Mouse (Mus musculus) mouse embryonic stem cell (cell line): ENCODE measurements around the gene S100a4.

Experiments used
- in situ Hi-C, 2 experiments: fragments of 300-500 bp; cut with MboI; formaldehyde crosslinking; loops; 1 replicate in 1 of 2; 3 replicates in 1 of 2; pipeline ENCODE4 v1.14.3; 2019 to 2020; ENCODE audit warnings: low sequenced_read_pairs in 2 of 2, low pct_unique_long_range_greater_than_20kb in 1 of 2, mixed read lengths in 1 of 2; ENCODE audit not compliant: unreplicated experiment in 1 of 2

The S100a4 gene

DNA sequence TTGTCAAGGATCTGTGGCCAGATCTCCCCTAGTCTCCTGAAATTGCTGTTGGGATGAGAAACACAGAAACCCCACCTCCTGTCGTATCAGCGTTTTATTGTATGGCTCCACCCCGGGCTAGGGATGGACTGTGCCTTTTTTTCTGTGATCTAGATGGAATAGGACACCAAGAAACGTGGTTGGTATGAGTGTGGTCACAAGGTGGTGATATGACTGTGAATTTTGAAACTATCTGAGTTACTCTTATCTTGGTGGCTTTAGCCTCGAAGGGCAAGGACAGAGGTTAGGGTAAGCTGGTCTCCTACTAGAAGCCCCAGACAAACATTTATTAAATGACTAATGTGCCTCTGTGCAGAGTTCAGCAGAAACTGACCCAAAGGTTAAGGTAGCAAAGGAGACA, 8.0 kb upstream of the S100a4 start:
- in situ Hi-C loops = no loop called here

DNA sequence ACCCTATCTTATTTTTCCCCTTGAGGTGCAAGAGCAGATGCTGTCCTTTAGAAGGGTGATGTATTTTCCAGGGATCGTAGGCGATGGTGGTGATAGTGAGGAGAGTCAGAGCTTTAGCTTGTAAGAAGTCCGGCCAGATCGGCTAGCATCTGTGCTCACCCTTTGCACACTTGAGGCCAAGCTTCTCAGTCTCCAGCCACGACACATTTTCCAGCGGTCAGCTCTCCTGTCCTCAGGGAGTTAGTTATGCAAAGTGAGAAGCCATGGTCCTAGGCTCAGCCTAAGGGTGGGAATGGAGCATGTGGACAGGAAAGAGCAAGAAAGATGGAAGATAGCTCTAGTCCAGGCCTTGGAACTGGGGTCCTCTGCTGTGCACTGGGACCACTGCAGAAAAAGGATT, 6.8 kb upstream of the S100a4 start:
- in situ Hi-C loops = no loop called here

DNA sequence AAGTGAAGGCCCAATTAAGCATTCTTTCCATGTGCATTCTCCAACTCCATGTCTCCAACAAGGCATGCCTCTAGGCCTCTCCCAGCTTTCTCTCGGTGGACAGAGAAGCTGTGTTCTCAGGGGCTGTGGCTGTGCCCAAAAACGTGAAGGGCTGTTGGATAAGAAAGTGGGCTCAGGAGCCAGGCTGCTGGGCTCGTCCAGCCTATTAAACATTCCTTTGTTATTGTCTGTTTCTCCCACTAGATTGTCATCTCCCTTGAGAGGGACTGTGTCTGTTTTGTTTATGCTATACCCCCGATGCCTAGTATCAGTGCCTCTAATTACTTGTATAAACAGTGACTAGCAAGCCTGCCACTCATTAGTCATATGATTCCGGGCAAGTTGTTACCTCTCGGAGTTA, 5.8 kb upstream of the S100a4 start:
- in situ Hi-C loops = no loop called here

- in situ Hi-C loops = no loop called here
These were observed 5.4 kb upstream of the S100a4 start for GRCm38 (mm10) chr3:90598212-90598611.

DNA sequence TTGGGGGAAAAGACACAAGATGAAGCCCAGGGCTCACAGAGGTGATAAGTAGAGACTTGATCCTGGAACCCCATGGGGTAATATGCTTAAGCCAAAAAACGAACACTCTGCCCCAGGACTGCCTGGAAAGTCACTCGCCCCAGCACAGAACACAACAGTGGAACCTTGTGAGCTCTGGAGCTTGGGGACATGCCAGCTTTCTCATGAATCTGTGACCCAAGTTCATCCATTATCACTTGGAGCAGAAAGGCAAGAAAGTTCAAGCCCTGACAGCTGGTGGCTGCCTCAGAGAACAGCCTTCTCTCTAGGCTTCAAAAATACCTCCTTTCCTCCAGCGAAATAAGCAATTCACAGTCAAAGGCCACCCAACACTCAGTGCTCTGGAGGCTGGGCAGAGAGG, 4.2 kb upstream of the S100a4 start:
- in situ Hi-C loops = no loop called here

GRCm38 (mm10) chr3:90600036-90600435, 3.5 kb upstream of the S100a4 start:
- in situ Hi-C loops = no loop called here

DNA sequence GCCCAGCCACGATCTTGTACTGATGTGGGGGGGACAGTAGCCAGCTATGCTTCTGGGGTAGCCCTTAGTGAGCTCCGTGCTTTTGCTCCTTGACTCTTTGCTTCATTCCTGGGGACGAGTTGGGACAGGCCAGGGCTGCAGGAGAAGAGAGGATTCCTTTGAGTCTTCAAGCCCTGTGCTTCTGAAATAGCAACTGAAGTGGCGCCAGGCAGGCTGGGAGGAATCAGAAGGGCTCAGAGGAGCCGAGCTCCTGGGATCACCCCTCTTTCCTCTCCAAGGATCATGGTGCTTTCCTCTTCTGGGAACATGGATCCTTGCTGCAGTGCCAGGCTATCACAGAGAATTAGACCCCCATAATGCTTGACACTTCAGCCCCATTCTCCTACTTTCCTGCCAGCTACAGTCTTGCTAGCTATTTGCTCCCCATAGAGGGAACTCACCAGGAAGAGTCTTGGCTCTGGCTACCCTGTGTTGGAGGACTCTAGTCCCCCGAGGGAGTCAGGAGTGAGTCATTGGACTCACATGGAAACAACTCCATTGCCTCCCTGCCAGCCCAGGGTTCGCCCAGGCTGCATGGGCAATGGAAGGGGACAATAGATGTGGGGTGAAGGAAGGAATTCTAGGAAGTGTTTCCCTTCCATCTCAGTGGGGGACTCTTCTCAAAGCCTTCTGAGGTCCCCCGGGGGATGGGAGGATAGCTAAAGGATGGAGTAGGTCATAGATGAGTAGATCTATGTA, 2.9 kb upstream of the S100a4 start:
- in situ Hi-C loops = no loop called here

GRCm38 (mm10) chr3:90601486-90602110, 2.0 kb upstream of the S100a4 start, which contains the start of gene Gm42674:
Gene Gm42674, plus strand, starts transcription at chr3:90601904.
- in situ Hi-C loops = no loop called here

- in situ Hi-C loops = no loop called here
These were observed 845 bp downstream of the S100a4 start for GRCm38 (mm10) chr3:90604416-90604815.

GRCm38 (mm10) chr3:90605049-90605448, 1.5 kb downstream of the S100a4 start:
- in situ Hi-C loops = no loop called here

- in situ Hi-C loops = no loop called here
These were observed 2.2 kb downstream of the S100a4 start for GRCm38 (mm10) chr3:90605736-90606135.

- in situ Hi-C loops = no loop called here
These were observed 2.6 kb downstream of the S100a4 start for GRCm38 (mm10) chr3:90606185-90606584.

DNA sequence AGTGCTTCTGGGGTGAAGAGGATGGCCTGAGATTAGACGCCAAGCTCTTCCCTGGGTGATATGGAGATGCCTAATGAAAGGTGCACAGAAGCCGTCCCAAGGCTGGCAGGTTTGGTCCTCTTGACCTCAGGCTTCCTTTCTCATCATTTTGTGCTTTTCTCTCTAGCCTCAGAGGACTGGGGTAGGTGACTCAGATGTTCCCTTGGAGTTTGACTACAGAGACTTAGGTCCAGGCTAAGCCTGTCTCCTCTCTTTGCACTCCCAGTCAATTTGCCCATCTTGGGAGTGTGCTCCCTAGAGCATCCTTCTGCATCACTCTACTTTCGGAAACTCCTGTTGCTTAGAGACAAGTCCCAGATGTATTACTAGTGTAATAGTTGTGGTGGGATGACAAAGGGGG, 3.8 kb downstream of the S100a4 start:
- in situ Hi-C loops = no loop called here

DNA sequence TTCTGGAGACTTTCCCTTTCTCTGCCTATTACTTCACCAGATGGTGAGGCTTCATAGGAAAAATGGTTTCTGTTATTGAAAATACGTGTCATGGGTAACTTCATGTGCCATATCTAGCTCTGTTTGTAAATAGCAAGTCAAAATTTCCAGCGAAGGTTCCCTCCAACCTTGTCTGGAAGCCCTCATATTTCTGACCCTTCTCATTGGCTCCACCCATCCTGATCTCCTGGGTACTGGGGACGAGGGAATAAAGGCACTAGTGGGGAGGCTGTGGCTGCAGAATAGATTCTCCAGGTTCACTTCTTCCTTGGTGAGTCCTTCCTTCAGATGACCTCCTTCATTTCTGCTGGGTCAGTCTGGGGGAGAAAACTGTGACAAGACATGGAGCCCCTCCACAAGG, 4.7 kb downstream of the S100a4 start, which contains the start of gene S100a5:
Gene S100a5, plus strand, starts transcription at position 301 of the 400 bp plus-strand sequence.
- in situ Hi-C loops = no loop called here

DNA sequence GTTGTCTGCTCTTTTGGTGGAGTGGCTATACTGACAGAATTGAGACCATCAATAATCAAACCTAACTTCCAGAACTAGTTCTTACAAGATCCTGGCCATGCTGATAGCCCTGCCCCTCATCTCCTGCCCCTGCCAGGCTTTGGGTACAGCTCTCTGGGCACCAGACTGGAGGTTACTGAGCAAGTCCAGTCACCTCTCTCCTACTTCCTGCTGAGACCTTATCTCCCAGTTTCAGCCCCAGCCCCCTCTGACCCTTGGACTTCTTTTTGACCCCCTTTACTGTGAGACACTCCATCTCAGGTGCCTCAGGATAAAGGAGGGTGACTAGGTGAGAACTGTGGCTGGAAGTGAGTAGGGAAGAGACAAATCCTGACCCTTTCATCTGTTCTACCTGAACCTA, 5.5 kb downstream of the S100a4 start:
- in situ Hi-C loops = no loop called here

DNA sequence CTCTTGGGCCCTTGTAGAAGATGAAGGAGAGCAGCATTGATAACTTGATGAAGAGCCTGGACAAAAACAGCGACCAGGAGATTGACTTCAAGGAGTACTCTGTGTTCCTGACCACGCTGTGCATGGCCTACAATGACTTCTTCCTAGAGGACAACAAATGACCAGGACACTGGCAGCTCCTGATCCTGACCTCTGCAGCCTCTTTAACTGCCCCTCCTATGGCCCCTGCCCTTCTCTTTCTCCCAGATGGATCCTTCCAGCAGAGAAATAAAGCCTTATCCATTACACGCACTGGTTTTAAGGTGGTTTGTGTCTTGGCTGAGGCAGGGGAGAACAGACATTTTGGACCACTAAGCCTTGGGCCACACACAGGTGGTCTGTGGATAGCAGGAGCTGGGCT, 7.9 kb downstream of the S100a4 start:
- in situ Hi-C loops = no loop called here

DNA sequence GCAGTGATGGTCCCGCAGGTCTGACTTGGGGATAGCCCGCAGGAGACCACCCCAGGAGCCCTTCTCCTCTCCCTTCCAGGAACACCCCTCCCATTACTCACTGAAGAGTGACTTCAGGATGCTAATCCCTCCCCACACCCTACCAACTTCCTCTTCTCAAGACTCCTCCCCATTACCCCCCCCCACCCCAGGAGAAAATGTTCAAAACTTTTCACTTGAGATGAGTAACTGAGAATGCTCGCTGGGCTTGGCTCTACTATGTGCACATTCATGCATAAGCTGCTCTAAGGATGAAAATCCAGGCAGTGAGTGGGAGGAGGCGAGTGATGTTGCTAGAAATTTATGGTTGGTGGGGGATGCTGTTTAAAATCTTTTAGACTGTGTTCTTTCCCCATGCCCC, 8.5 kb downstream of the S100a4 start:
- in situ Hi-C loops = no loop called here

DNA sequence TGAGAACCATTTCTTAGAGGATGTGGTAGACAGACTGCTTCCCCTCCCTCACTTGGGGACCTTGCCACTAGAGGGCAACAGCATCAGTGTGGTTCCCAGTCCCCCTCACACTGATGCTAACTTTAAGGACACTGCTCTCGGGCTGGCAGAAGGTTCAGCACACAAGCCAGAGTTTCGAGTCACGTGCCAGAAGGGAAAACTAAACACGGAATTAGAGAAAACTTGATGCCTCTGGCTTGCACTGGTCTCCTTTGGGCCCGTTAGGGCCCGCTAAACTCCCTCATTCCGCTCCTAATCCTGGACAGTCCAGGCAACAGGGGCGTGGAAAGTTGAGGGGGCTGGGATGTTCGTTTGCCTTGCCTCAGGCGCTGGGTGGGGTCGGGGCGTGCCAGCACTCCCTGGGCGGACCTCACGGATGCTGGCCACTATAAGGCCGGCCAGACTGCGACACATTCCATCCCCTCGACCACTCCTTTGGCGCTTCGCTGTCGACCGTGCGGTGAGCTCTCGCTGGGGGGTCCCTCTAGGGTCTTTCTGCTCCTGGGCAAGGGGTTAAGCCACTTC, 9.2 kb downstream of the S100a4 start, which contains the start of gene S100a6:
Gene S100a6, plus strand, starts transcription at position 155 of the 564 bp plus-strand sequence.
- in situ Hi-C loops = no loop called here

DNA sequence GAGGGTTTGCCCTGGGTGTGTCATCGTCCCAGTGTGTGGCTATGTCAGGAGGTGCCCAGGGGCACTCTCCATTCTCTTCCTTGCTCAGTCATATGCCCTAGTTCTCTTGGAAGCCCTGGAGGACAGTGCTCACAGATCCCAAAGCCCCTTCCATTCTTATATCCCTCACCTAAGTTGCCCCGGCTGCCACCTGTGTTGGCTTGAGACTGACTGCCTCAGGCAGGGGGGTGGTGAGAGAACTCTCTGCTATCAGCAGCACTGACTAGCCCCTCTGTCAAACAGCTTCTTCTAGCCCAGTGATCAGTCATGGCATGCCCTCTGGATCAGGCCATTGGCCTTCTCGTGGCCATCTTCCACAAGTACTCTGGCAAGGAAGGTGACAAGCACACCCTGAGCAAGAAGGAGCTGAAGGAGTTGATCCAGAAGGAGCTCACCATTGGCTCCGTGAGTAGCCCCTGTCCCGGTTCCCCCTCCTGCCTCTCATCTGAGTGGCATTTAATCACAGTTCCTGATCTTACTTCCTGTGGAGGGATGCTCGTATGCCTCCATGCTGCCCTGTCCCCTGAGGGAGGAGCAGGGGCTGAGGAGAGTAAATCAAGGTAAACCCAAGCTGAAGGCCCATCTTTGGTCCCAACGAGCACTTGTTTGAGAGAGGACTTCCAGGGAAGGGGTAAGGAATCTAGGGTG, 10.0 kb downstream of the S100a4 start:
- in situ Hi-C loops = no loop called here
